Mouse (Mus musculus): ENCODE data around the gene Olfr785. TPM values are rescaled to one million over a fixed set of nuclear protein-coding genes. Genes with fewer than 3 reads are reported as not detected.

Gene Olfr785
- total and polyA plus RNA-seq, 3 experiments: not detected

- no peaks in the 10 kb centered on the region for H3K9me3 ChIP-seq (replicated peaks; ENCODE audit: low read length)
- no peaks in the 10 kb centered on the region for H3K79me2 ChIP-seq (replicated peaks; ENCODE audit: control insufficient read depth, extremely low read depth, insufficient read depth, poor library complexity, severe bottlenecking)
- TF ChIP-seq JUND (conservative IDR thresholded peaks at IDR 0.05; ENCODE audit: low read depth, low read length) (no peak), MAZ (IDR thresholded peaks at IDR 0.05; ENCODE audit: low read depth, low read length) (no peak), MXI1 (IDR thresholded peaks at IDR 0.05; ENCODE audit: low read depth, low read length) (no peak), ZMIZ1 (IDR thresholded peaks at IDR 0.05; ENCODE audit: low read depth, low read length) (no peak), TCF12 (IDR thresholded peaks at IDR 0.05; ENCODE audit: low read depth, low read length) (no peak), JUN (IDR thresholded peaks at IDR 0.05; ENCODE audit: insufficient read depth, low read depth, low read length) (no peak), ELF1 (IDR thresholded peaks at IDR 0.05; ENCODE audit: low read depth, low read length) (no peak), CTCF (conservative IDR thresholded peaks at IDR 0.05 in 1 of 2, IDR thresholded peaks at IDR 0.05 in 1 of 2; ENCODE audit: low read depth in 2 of 2, low read length in 2 of 2) (no peak), MAFK (IDR thresholded peaks at IDR 0.05; ENCODE audit: insufficient replicate concordance, low read length) (no peak), E2F4 (IDR thresholded peaks at IDR 0.05; ENCODE audit: insufficient replicate concordance, low read depth, low read length) (no peak), RCOR1 (conservative IDR thresholded peaks at IDR 0.05; ENCODE audit: low read depth, low read length) (no peak)
- no peak within 1 kb of the TSS for H3K27ac ChIP-seq (ENCODE audit: insufficient read depth, low read depth)
- DNase-seq (ENCODE audit: extremely low read depth): no peak
- no peaks in the 10 kb centered on the region for H3K36me3 ChIP-seq (replicated peaks in 1 of 2; ENCODE audit: control insufficient read depth in 1 of 2, insufficient read depth in 1 of 2, low read length in 1 of 2)
- no peak within 1 kb of the TSS for H3K9ac ChIP-seq (ENCODE audit: insufficient read depth, low read depth)
- 0 out of 4 replicates have a peak, but pooled peaks cover 0 to 3% of the 10 kb centered on the region in 2 experiments for H3K4me1 ChIP-seq (ENCODE audit: control insufficient read depth in 1 of 2, insufficient read depth in 2 of 2)
- no peak within 1 kb of the TSS for H3K4me3 ChIP-seq (replicated peaks in 1 of 3; ENCODE audit: low read depth in 2 of 3, low read length in 2 of 3, poor library complexity in 1 of 3)
- dilution Hi-C loops (cut with MboI; ENCODE audit: extremely low pct_ligation_motif_present, extremely low pct_unique_long_range_greater_than_20kb, low sequenced_read_pairs): no loop called here
- H3K27me3 ChIP-seq (replicated peaks): no peaks in the 10 kb centered on the region
- no peak within 1 kb of the TSS for H3K4me2 ChIP-seq (ENCODE audit: insufficient read depth, low read depth, poor library complexity, severe bottlenecking)
- in situ Hi-C loops (cut with MboI; ENCODE audit: low pct_ligation_motif_present, low pct_unique_long_range_greater_than_20kb, low sequenced_read_pairs): no loop called here
These were observed 21.4 kb upstream of the Olfr785 start, which contains the start of gene Olfr784 for GRCm38 (mm10) chr10:129383783-129384182. Gene Olfr784, plus strand, starts transcription at chr10:129384083.

- H3K27me3 ChIP-seq (replicated peaks): no peaks in the 10 kb centered on the region
- no peak overlapping the region for H3K4me3 ChIP-seq (replicated peaks in 1 of 3; ENCODE audit: low read depth in 2 of 3, low read length in 2 of 3, poor library complexity in 1 of 3)
- no peaks in the 10 kb centered on the region for H3K9me3 ChIP-seq (replicated peaks; ENCODE audit: low read length)
- H3K4me2 ChIP-seq (ENCODE audit: insufficient read depth, low read depth, poor library complexity, severe bottlenecking): no peak overlapping the region
- TF ChIP-seq GABPA (IDR thresholded peaks at IDR 0.05; ENCODE audit: insufficient replicate concordance, low read depth, low read length) (no peak), ZC3H11A (IDR thresholded peaks at IDR 0.05; ENCODE audit: low read depth, low read length) (no peak), UBTF (IDR thresholded peaks at IDR 0.05; ENCODE audit: low read depth, low read length) (no peak), ELF1 (IDR thresholded peaks at IDR 0.05; ENCODE audit: low read depth, low read length) (no peak)
- no peaks in the 10 kb centered on the region for H3K36me3 ChIP-seq (replicated peaks in 1 of 2; ENCODE audit: control insufficient read depth in 1 of 2, insufficient read depth in 1 of 2, low read length in 1 of 2)
- H3K79me2 ChIP-seq (replicated peaks; ENCODE audit: control insufficient read depth, extremely low read depth, insufficient read depth, poor library complexity, severe bottlenecking): no peaks in the 10 kb centered on the region
- in situ Hi-C loops (cut with MboI; ENCODE audit: low pct_ligation_motif_present, low pct_unique_long_range_greater_than_20kb, low sequenced_read_pairs): no loop called here
- DNase-seq (ENCODE audit: extremely low read depth): no peak
- no peak overlapping the region for H3K9ac ChIP-seq (ENCODE audit: insufficient read depth, low read depth)
- dilution Hi-C loops (cut with MboI; ENCODE audit: extremely low pct_ligation_motif_present, extremely low pct_unique_long_range_greater_than_20kb, low sequenced_read_pairs): no loop called here
- H3K27ac ChIP-seq (ENCODE audit: insufficient read depth, low read depth): no peak overlapping the region
- no peaks in the 10 kb centered on the region for H3K4me1 ChIP-seq (ENCODE audit: control insufficient read depth in 1 of 2, insufficient read depth in 2 of 2)
These were observed 4.3 kb upstream of the Olfr785 start for GRCm38 (mm10) chr10:129400892-129401291.

Measured in CH12.LX (cell line).